27 mouse cellular contexts compared by ENCODE assay signal in genomic region chr4:126119051-126119450, GRCm38 (mm10). TPM values are rescaled to one million over a fixed set of nuclear protein-coding genes. Genes with fewer than 3 reads are reported as not detected.
DNase-seq lines count a peak whose midpoint lies in the region; ATAC-seq and TF ChIP-seq lines count a peak whose summit lies in the region.
"Had no signal": no experiment of that assay in that cellular context is flagged by ENCODE, and none has a peak within 500 bp of the region (broad histone marks: within the 10 kb centered on the region; RNA-seq: fewer than 3 reads in every experiment).

No protein-coding gene starts in this region.

- H3K36me3 ChIP-seq in forebrain, embryonic 12.5 days (replicated peaks): peaks cover 23% of the 10 kb centered on the region
- H3K36me3 ChIP-seq in forebrain, embryonic 10.5 days (replicated peaks): peaks cover 45% of the 10 kb centered on the region
- peaks cover 2% of the 10 kb centered on the region; the same call in 1 of the 2 replicates for H3K36me3 ChIP-seq in forebrain, embryonic 16.5 days (ENCODE audit: control insufficient read depth, insufficient read depth)

- no peak overlapping the region for H3K4me3 ChIP-seq in forebrain, embryonic 12.5 days (replicated peaks)
- H3K4me3 ChIP-seq in forebrain, embryonic 10.5 days: no peak overlapping the region
- no peak overlapping the region for H3K4me3 ChIP-seq in layer of hippocampus, adult 2 months
- H3K4me3 ChIP-seq in forebrain, embryonic 16.5 days (replicated peaks; ENCODE audit: low read length): no peak overlapping the region
- H3K4me3 ChIP-seq: embryonic facial prominence, embryonic 13.5 days; limb, embryonic 10.5 days; midbrain, embryonic 13.5 days had no signal

- 88% methylated on average over 1 of the region's 1 CpGs for WGBS in forebrain, embryonic 12.5 days
- WGBS in forebrain, embryonic 10.5 days: 82% methylated on average over 1 of the region's 1 CpGs
- WGBS in forebrain, embryonic 16.5 days: 90% methylated on average over 1 of the region's 1 CpGs

- H3K9ac ChIP-seq in forebrain, embryonic 12.5 days: no peak overlapping the region
- H3K9ac ChIP-seq in forebrain, embryonic 16.5 days (replicated peaks; ENCODE audit: low read depth, low read length): no peak overlapping the region
- H3K9ac ChIP-seq: embryonic facial prominence, embryonic 13.5 days; liver, postnatal 0 days; midbrain, embryonic 13.5 days had no signal

- no peak for ATAC-seq in forebrain, embryonic 12.5 days (ENCODE audit: low FRiP score)
- no peak for ATAC-seq in forebrain, embryonic 16.5 days
- ATAC-seq: liver, postnatal 0 days; midbrain, embryonic 13.5 days; Patski had no signal

- H3K9me3 ChIP-seq in forebrain, embryonic 12.5 days: peaks cover 9% of the 10 kb centered on the region; the same call in 1 of the 2 replicates
- H3K9me3 ChIP-seq in forebrain, embryonic 10.5 days: peaks cover 14% of the 10 kb centered on the region
- H3K9me3 ChIP-seq in forebrain, embryonic 16.5 days (ENCODE audit: control insufficient read depth, low read length): 0 out of 2 replicates have a peak, but pooled peaks cover 6% of the 10 kb centered on the region
- H3K9me3 ChIP-seq: G1E; limb, embryonic 10.5 days had no signal

- TF ChIP-seq CTCF in layer of hippocampus, adult 2 months (conservative IDR thresholded peaks at IDR 0.05): no peak

- H3K27ac ChIP-seq in forebrain, embryonic 12.5 days: peak overlapping the region; percentile 31
- no peak overlapping the region for H3K27ac ChIP-seq in forebrain, embryonic 10.5 days
- peak overlapping the region; percentile 56; the same call in 1 of the 2 replicates for H3K27ac ChIP-seq in layer of hippocampus, adult 2 months
- H3K27ac ChIP-seq in forebrain, embryonic 16.5 days (ENCODE audit: low read length): peak overlapping the region; percentile 74
- H3K27ac ChIP-seq: embryonic facial prominence, embryonic 13.5 days; limb, embryonic 10.5 days; midbrain, embryonic 13.5 days had no signal

- no peak overlapping the region for H3K4me2 ChIP-seq in forebrain, embryonic 12.5 days
- H3K4me2 ChIP-seq in forebrain, embryonic 16.5 days (ENCODE audit: low read length): no peak overlapping the region
- H3K4me2 ChIP-seq: embryonic facial prominence, embryonic 13.5 days; heart, embryonic 11.5 days; liver, embryonic 11.5 days; midbrain, embryonic 13.5 days had no signal

- H3K4me1 ChIP-seq in forebrain, embryonic 12.5 days: peaks cover 11% of the 10 kb centered on the region; the same call in 1 of the 2 replicates
- H3K4me1 ChIP-seq in forebrain, embryonic 10.5 days: peaks cover 7% of the 10 kb centered on the region
- H3K4me1 ChIP-seq in forebrain, embryonic 16.5 days (replicated peaks; ENCODE audit: control insufficient read depth, insufficient read depth, low read length): peaks cover 14% of the 10 kb centered on the region

- intact Hi-C loops in left cerebral cortex, postnatal 10 days (cut with DNase I): no loop called here

- no peak for DNase-seq in forebrain, embryonic 10.5 days (ENCODE audit: extremely low spot score, low spot score)
- DNase-seq in layer of hippocampus, adult 2 months (ENCODE audit: low spot score in 2 of 2): no peak
- no peak for DNase-seq in layer of hippocampus, adult 9-10 months (ENCODE audit: low spot score)
- DNase-seq in cerebellum, postnatal 10 days: peak; percentile 73 to 74
- no peak for DNase-seq in left cerebral cortex, postnatal 10 days (ENCODE audit: extremely low spot score in 1 of 2, low spot score in 2 of 2)
- DNase-seq: adrenal gland, adult 2 months; B cell, adult 2 months; gastrocnemius, postnatal 10 days; heart, adult 11 months; kidney, adult 11 months; kidney, postnatal 4 days; liver, postnatal 0 days; lung, postnatal 10 days; retina, postnatal 1 day; spleen, adult 18-20 months had no signal

- no peaks in the 10 kb centered on the region for H3K27me3 ChIP-seq in forebrain, embryonic 12.5 days
- H3K27me3 ChIP-seq in forebrain, embryonic 10.5 days (ENCODE audit: poor library complexity, severe bottlenecking): no peaks in the 10 kb centered on the region
- H3K27me3 ChIP-seq in forebrain, embryonic 16.5 days (replicated peaks; ENCODE audit: control insufficient read depth, insufficient read depth, low read length): no peaks in the 10 kb centered on the region
- H3K27me3 ChIP-seq: CH12.LX; embryonic facial prominence, embryonic 13.5 days; midbrain, embryonic 13.5 days; Patski had no signal

RNA-seq across cellular contexts. Expression of gene Stk40, which starts 15.3 kb away (rescaled TPM):
- 42.8 and 48.5 TPM in 2 replicates for polyA plus RNA-seq in forebrain, embryonic 12.5 days (2016; fragmentation: Nextera tagmentation; extraction: Ambion mirVana)
- polyA plus RNA-seq in forebrain, embryonic 10.5 days (2016; fragmentation: Nextera tagmentation; extraction: Ambion mirVana): 43.7 and 45.5 TPM in 2 replicates
- total RNA-seq in layer of hippocampus, adult 2 months (2021): 10 to 100 TPM; 24.8 to 26.6 TPM
- polyA plus RNA-seq in forebrain, embryonic 16.5 days (2015; fragmentation: Nextera tagmentation; extraction: Ambion mirVana): 33.5 and 34.7 TPM in 2 replicates
- 10 to 100 TPM; 18.6 to 25.9 TPM for total RNA-seq in left cerebral cortex, postnatal 10 days (2021)

RNA-seq across cellular contexts. Expression of gene Lsm10, which starts 22.6 kb away (rescaled TPM):
- polyA plus RNA-seq in forebrain, embryonic 12.5 days (2016; fragmentation: Nextera tagmentation; extraction: Ambion mirVana): 41.9 and 46.6 TPM in 2 replicates
- 53.7 and 55.1 TPM in 2 replicates for polyA plus RNA-seq in forebrain, embryonic 10.5 days (2016; fragmentation: Nextera tagmentation; extraction: Ambion mirVana)
- total RNA-seq in layer of hippocampus, adult 2 months (2021): 10 to 100 TPM; 13.4 to 13.8 TPM
- 60.2 and 60.6 TPM in 2 replicates for polyA plus RNA-seq in forebrain, embryonic 16.5 days (2015; fragmentation: Nextera tagmentation; extraction: Ambion mirVana)
- 10 to 100 TPM; 16.2 to 16.8 TPM for total RNA-seq in left cerebral cortex, postnatal 10 days (2021)

RNA-seq across cellular contexts. Expression of gene Eva1b, which starts 28.5 kb away (rescaled TPM):
- polyA plus RNA-seq in forebrain, embryonic 12.5 days (2016; fragmentation: Nextera tagmentation; extraction: Ambion mirVana): 13.1 and 15.9 TPM in 2 replicates
- polyA plus RNA-seq in forebrain, embryonic 10.5 days (2016; fragmentation: Nextera tagmentation; extraction: Ambion mirVana): 19.1 and 20.7 TPM in 2 replicates
- total RNA-seq in layer of hippocampus, adult 2 months (2021): 1 to 10 TPM; 3.3 to 3.6 TPM
- polyA plus RNA-seq in forebrain, embryonic 16.5 days (2015; fragmentation: Nextera tagmentation; extraction: Ambion mirVana): 10.1 and 10.2 TPM in 2 replicates
- 1 to 10 TPM; 6.8 to 8.0 TPM for total RNA-seq in left cerebral cortex, postnatal 10 days (2021)

RNA-seq across cellular contexts. Expression of gene Sh3d21, which starts 44.2 kb away (rescaled TPM):
- polyA plus RNA-seq in forebrain, embryonic 12.5 days (2016; fragmentation: Nextera tagmentation; extraction: Ambion mirVana): 0.96 and 1.5 TPM in 2 replicates
- 1.5 and 1.6 TPM in 2 replicates for polyA plus RNA-seq in forebrain, embryonic 10.5 days (2016; fragmentation: Nextera tagmentation; extraction: Ambion mirVana)
- total RNA-seq in layer of hippocampus, adult 2 months (2021): under 1 TPM; 0.59 to 0.81 TPM
- 0.87 and 1.2 TPM in 2 replicates for polyA plus RNA-seq in forebrain, embryonic 16.5 days (2015; fragmentation: Nextera tagmentation; extraction: Ambion mirVana)
- 1 to 10 TPM; 1.3 to 1.7 TPM for total RNA-seq in left cerebral cortex, postnatal 10 days (2021)
- total RNA-seq: megakaryocyte, adult 5-6 weeks; monocyte, adult 5-6 weeks had no signal

Comparison
In these comparisons a context has a peak if more than half of its experiments do, and no peak if none do; other contexts are left out.
1. DNase-seq: peak in cerebellum, postnatal 10 days (2 of 2); none in forebrain, embryonic 10.5 days (single experiment), layer of hippocampus, adult 2 months (0 of 2), layer of hippocampus, adult 9-10 months (single experiment) and left cerebral cortex, postnatal 10 days (0 of 2).